Mouse (Mus musculus): ENCODE data around the gene Rbfox3. TPM values are rescaled to one million over a fixed set of nuclear protein-coding genes. Genes with fewer than 3 reads are reported as not detected.

The Rbfox3 gene
- polyA plus RNA-seq, 1 experiment from 2014 or later = 0.09 TPM

GRCm38 (mm10) chr11:118714601-118715524 lies 196.5 kb downstream of the Rbfox3 start:
- H3K9ac ChIP-seq (ENCODE audit: low read length) = no peak overlapping the region
- no peak for ATAC-seq (ENCODE audit: insufficient number of reproducible peaks, insufficient read depth, low FRiP score, low read depth)
- no peaks in the 10 kb centered on the region for H3K9me3 ChIP-seq (ENCODE audit: control insufficient read depth, low read length)
- H3K4me2 ChIP-seq (ENCODE audit: low read length) = no peak overlapping the region
- H3K27me3 ChIP-seq (ENCODE audit: control insufficient read depth, insufficient read depth, low read length) = peaks cover 12% of the 10 kb centered on the region
- H3K36me3 ChIP-seq (ENCODE audit: control insufficient read depth, insufficient read depth, low read length) = no peaks in the 10 kb centered on the region
- H3K4me1 ChIP-seq (ENCODE audit: control insufficient read depth in 2 of 2, insufficient read depth in 2 of 2, low read length in 2 of 2) = no peaks in the 10 kb centered on the region
- WGBS = 83% methylated on average over 26 of the region's 26 CpGs
- no peak overlapping the region for H3K4me3 ChIP-seq (ENCODE audit: control insufficient read depth in 1 of 2, insufficient read depth in 1 of 2, low read depth in 1 of 2, low read length in 2 of 2)
- H3K27ac ChIP-seq (replicated peaks in 1 of 2; ENCODE audit: control insufficient read depth in 1 of 2, insufficient read depth in 1 of 2, low read depth in 2 of 2, low read length in 2 of 2) = no peak overlapping the region

DNA sequence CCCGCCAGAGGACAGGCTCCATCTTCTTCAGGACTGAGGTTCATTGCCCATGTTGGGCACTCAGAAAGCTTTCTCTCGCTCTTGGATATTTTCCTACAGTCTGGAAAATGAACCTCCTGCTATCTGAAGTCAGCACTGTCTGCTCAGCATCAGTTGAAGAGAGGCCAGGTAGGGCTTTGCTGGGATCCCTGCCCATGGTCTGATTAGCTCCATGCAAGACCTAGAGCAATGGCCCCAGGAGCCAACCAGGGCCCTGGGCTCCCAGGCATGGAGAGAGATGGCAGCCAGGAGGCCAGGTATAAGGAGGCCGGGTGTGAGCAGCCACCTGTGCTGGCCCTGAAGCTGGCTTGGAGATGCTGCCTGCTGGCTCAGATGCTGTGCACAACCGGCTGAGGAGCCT lies 198.6 kb downstream of the Rbfox3 start:
- no peak for ATAC-seq (ENCODE audit: insufficient number of reproducible peaks, insufficient read depth, low FRiP score, low read depth)
- 71% methylated on average over 4 of the region's 4 CpGs for WGBS
- Histone ChIP-seq H3K27ac (replicated peaks in 1 of 2; ENCODE audit: control insufficient read depth in 1 of 2, insufficient read depth in 1 of 2, low read depth in 2 of 2, low read length in 2 of 2) (no peak overlapping the region), H3K4me1 (ENCODE audit: control insufficient read depth in 2 of 2, insufficient read depth in 2 of 2, low read length in 2 of 2) (no peaks in the 10 kb centered on the region), H3K36me3 (ENCODE audit: control insufficient read depth, insufficient read depth, low read length) (no peaks in the 10 kb centered on the region), H3K9me3 (ENCODE audit: control insufficient read depth, low read length) (no peaks in the 10 kb centered on the region), H3K27me3 (ENCODE audit: control insufficient read depth, insufficient read depth, low read length) (peaks cover 12% of the 10 kb centered on the region), H3K4me2 (ENCODE audit: low read length) (no peak overlapping the region), H3K4me3 (ENCODE audit: control insufficient read depth in 1 of 2, insufficient read depth in 1 of 2, low read depth in 1 of 2, low read length in 2 of 2) (no peak overlapping the region), H3K9ac (ENCODE audit: low read length) (no peak overlapping the region)

GRCm38 (mm10) chr11:118712058-118712457 lies 199.3 kb downstream of the Rbfox3 start:
- no peak overlapping the region for H3K27ac ChIP-seq (replicated peaks in 1 of 2; ENCODE audit: control insufficient read depth in 1 of 2, insufficient read depth in 1 of 2, low read depth in 2 of 2, low read length in 2 of 2)
- peaks cover 12% of the 10 kb centered on the region for H3K27me3 ChIP-seq (ENCODE audit: control insufficient read depth, insufficient read depth, low read length)
- H3K36me3 ChIP-seq (ENCODE audit: control insufficient read depth, insufficient read depth, low read length) = no peaks in the 10 kb centered on the region
- no peak for ATAC-seq (ENCODE audit: insufficient number of reproducible peaks, insufficient read depth, low FRiP score, low read depth)
- no peaks in the 10 kb centered on the region for H3K4me1 ChIP-seq (ENCODE audit: control insufficient read depth in 2 of 2, insufficient read depth in 2 of 2, low read length in 2 of 2)
- no peaks in the 10 kb centered on the region for H3K9me3 ChIP-seq (ENCODE audit: control insufficient read depth, low read length)
- no peak overlapping the region for H3K9ac ChIP-seq (ENCODE audit: low read length)
- no peak overlapping the region for H3K4me3 ChIP-seq (ENCODE audit: control insufficient read depth in 1 of 2, insufficient read depth in 1 of 2, low read depth in 1 of 2, low read length in 2 of 2)
- 80% methylated on average over 9 of the region's 9 CpGs for WGBS
- no peak overlapping the region for H3K4me2 ChIP-seq (ENCODE audit: low read length)

DNA sequence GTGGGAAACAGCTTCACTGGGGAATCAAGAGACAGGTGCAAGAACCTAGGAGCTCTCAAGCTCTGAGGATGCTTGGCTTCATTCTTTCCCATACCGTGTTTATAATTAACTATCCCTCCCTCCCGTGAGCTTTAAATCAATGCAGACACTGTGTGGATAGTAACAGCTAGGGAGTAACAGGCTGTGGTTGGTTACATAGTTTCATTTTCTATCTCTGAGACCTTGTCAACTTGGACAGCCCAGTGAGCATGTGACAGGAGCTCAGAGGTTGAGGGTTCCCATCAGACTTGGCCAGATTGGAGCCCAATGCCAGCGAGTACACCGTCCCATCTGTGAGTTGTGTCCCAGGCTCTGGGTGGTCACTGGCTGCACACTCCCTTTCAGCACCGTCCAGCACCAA lies 201.4 kb downstream of the Rbfox3 start:
- Histone ChIP-seq H3K4me3 (ENCODE audit: control insufficient read depth in 1 of 2, insufficient read depth in 1 of 2, low read depth in 1 of 2, low read length in 2 of 2) (no peak overlapping the region), H3K36me3 (ENCODE audit: control insufficient read depth, insufficient read depth, low read length) (no peaks in the 10 kb centered on the region), H3K27ac (replicated peaks in 1 of 2; ENCODE audit: control insufficient read depth in 1 of 2, insufficient read depth in 1 of 2, low read depth in 2 of 2, low read length in 2 of 2) (no peak overlapping the region), H3K9me3 (ENCODE audit: control insufficient read depth, low read length) (no peaks in the 10 kb centered on the region), H3K9ac (ENCODE audit: low read length) (no peak overlapping the region), H3K27me3 (ENCODE audit: control insufficient read depth, insufficient read depth, low read length) (peaks cover 9% of the 10 kb centered on the region), H3K4me1 (ENCODE audit: control insufficient read depth in 2 of 2, insufficient read depth in 2 of 2, low read length in 2 of 2) (no peaks in the 10 kb centered on the region), H3K4me2 (ENCODE audit: low read length) (no peak overlapping the region)
- ATAC-seq (ENCODE audit: insufficient number of reproducible peaks, insufficient read depth, low FRiP score, low read depth) = no peak
- 80% methylated on average over 5 of the region's 5 CpGs for WGBS

- peaks cover 9% of the 10 kb centered on the region for H3K27me3 ChIP-seq (ENCODE audit: control insufficient read depth, insufficient read depth, low read length)
- no peaks in the 10 kb centered on the region for H3K36me3 ChIP-seq (ENCODE audit: control insufficient read depth, insufficient read depth, low read length)
- H3K9ac ChIP-seq (ENCODE audit: low read length) = no peak overlapping the region
- ATAC-seq (ENCODE audit: insufficient number of reproducible peaks, insufficient read depth, low FRiP score, low read depth) = no peak
- WGBS = 48% methylated on average over 16 of the region's 16 CpGs
- H3K27ac ChIP-seq (replicated peaks in 1 of 2; ENCODE audit: control insufficient read depth in 1 of 2, insufficient read depth in 1 of 2, low read depth in 2 of 2, low read length in 2 of 2) = no peak overlapping the region
- no peak overlapping the region for H3K4me2 ChIP-seq (ENCODE audit: low read length)
- H3K9me3 ChIP-seq (ENCODE audit: control insufficient read depth, low read length) = no peaks in the 10 kb centered on the region
- no peak overlapping the region for H3K4me3 ChIP-seq (ENCODE audit: control insufficient read depth in 1 of 2, insufficient read depth in 1 of 2, low read depth in 1 of 2, low read length in 2 of 2)
- no peaks in the 10 kb centered on the region for H3K4me1 ChIP-seq (ENCODE audit: control insufficient read depth in 2 of 2, insufficient read depth in 2 of 2, low read length in 2 of 2)
These were observed 215.0 kb downstream of the Rbfox3 start for GRCm38 (mm10) chr11:118696226-118696930.

- Histone ChIP-seq H3K27me3 (ENCODE audit: control insufficient read depth, insufficient read depth, low read length) (peaks cover 9% of the 10 kb centered on the region), H3K9ac (ENCODE audit: low read length) (no peak overlapping the region), H3K9me3 (ENCODE audit: control insufficient read depth, low read length) (no peaks in the 10 kb centered on the region), H3K27ac (replicated peaks in 1 of 2; ENCODE audit: control insufficient read depth in 1 of 2, insufficient read depth in 1 of 2, low read depth in 2 of 2, low read length in 2 of 2) (no peak overlapping the region), H3K4me1 (ENCODE audit: control insufficient read depth in 2 of 2, insufficient read depth in 2 of 2, low read length in 2 of 2) (no peaks in the 10 kb centered on the region), H3K36me3 (ENCODE audit: control insufficient read depth, insufficient read depth, low read length) (no peaks in the 10 kb centered on the region), H3K4me2 (ENCODE audit: low read length) (no peak overlapping the region), H3K4me3 (ENCODE audit: control insufficient read depth in 1 of 2, insufficient read depth in 1 of 2, low read depth in 1 of 2, low read length in 2 of 2) (no peak overlapping the region)
- 69% methylated on average over 7 of the region's 7 CpGs for WGBS
- no peak for ATAC-seq (ENCODE audit: insufficient number of reproducible peaks, insufficient read depth, low FRiP score, low read depth)
These were observed 218.1 kb downstream of the Rbfox3 start for GRCm38 (mm10) chr11:118693276-118693675.

- Histone ChIP-seq H3K4me2 (ENCODE audit: low read length) (no peak overlapping the region), H3K9me3 (ENCODE audit: control insufficient read depth, low read length) (no peaks in the 10 kb centered on the region), H3K27ac (replicated peaks in 1 of 2; ENCODE audit: control insufficient read depth in 1 of 2, insufficient read depth in 1 of 2, low read depth in 2 of 2, low read length in 2 of 2) (no peak overlapping the region), H3K36me3 (ENCODE audit: control insufficient read depth, insufficient read depth, low read length) (no peaks in the 10 kb centered on the region), H3K27me3 (ENCODE audit: control insufficient read depth, insufficient read depth, low read length) (no peaks in the 10 kb centered on the region; the same call in 1 of the 2 replicates), H3K4me3 (ENCODE audit: control insufficient read depth in 1 of 2, insufficient read depth in 1 of 2, low read depth in 1 of 2, low read length in 2 of 2) (no peak overlapping the region), H3K4me1 (ENCODE audit: control insufficient read depth in 2 of 2, insufficient read depth in 2 of 2, low read length in 2 of 2) (no peaks in the 10 kb centered on the region), H3K9ac (ENCODE audit: low read length) (no peak overlapping the region)
- no peak for ATAC-seq (ENCODE audit: insufficient number of reproducible peaks, insufficient read depth, low FRiP score, low read depth)
- WGBS = 83% methylated on average over 8 of the region's 8 CpGs
These were observed 221.1 kb downstream of the Rbfox3 start for GRCm38 (mm10) chr11:118690262-118690661.

All from heart, embryonic 14.5 days (tissue).